Mouse (Mus musculus): ENCODE results near the gene Gprin1. TPM values are rescaled to one million over a fixed set of nuclear protein-coding genes. Genes with fewer than 3 reads are reported as not detected.
A peak's percentile ranks its signal among the peaks of the same experiment; 100 is the strongest.

Gene Gprin1
- polyA plus RNA-seq (2014; fragmentation: Nextera tagmentation; extraction: Ambion mirVana): 9.8 and 10.8 TPM in 2 replicates

DNA sequence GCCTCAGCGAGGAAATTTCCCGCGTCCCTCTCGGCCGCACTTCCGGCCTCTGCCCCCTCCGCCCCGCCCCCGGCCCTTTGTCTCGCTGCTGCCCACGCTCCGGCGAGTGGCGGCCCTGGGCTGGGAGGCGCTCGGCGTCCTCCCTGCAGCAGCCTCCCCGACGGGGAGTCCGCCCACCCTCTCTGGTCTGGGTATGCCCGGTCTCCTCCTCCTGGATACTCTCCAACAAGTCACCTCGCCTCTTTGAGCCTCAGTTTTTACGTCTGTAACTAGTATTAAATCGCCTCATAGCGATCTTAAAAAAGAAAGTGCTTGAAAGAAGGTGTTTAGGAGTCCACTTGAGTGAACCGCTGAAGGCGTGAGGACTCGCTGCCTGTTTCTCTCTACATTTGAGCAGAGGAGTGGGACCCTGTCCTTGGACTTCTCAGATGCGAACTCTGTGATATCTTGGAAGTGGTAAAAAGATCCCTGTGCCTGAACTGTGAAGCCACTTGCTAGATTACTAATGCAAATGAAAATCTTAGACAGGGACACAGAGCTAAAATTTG lies at the start of gene Gprin1:
TSS of gene Gprin1 (minus strand) at position 11 of the 548 bp plus-strand sequence.
- Histone ChIP-seq H3K27me3 (ENCODE audit: control insufficient read depth, insufficient read depth, low read length) (peaks cover 14% of the 10 kb centered on the region), H3K4me3 (ENCODE audit: low read depth, low read length) (peak within 1 kb of the TSS; percentile 74), H3K4me1 (ENCODE audit: control insufficient read depth, insufficient read depth, low read length) (peaks cover 22% of the 10 kb centered on the region), H3K9ac (ENCODE audit: low read length) (peak within 1 kb of the TSS; percentile 76), H3K27ac (ENCODE audit: low read depth, low read length) (peak within 1 kb of the TSS; percentile 71), H3K9me3 (ENCODE audit: control insufficient read depth, low read length) (no peaks in the 10 kb centered on the region), H3K4me2 (peak within 1 kb of the TSS; percentile 67), H3K36me3 (ENCODE audit: control insufficient read depth, insufficient read depth, low read length) (no peaks in the 10 kb centered on the region)
- WGBS: 2% methylated on average over 29 of the region's 29 CpGs
- DNase-seq (ENCODE audit: low spot score, missing footprints) (peak; percentile 92), ATAC-seq (ENCODE audit: low FRiP score) (peak; percentile 78)

DNA sequence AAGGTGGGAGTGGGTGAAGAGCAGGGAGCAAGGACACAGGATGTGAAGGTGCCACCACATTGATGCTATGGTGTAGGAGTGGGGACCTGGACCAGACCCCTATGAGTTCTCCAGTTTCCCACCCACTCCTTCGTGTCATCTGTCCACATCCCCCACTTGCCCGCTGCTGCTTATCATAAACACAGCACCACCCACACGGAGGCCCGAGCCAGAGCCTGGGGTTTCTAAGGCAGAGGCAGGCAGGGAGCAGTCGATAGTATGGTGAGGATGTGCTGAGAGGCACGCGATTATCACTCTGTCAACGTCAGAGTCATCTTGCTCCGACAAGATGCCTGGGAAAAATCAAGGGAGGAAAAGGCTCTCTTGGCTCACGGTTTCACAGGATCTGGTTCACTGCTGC lies 49.1 kb upstream of the Gprin1 start:
- Histone ChIP-seq H3K9me3 (ENCODE audit: control insufficient read depth, low read length) (no peaks in the 10 kb centered on the region), H3K4me3 (ENCODE audit: low read depth, low read length) (no peak overlapping the region), H3K4me1 (ENCODE audit: control insufficient read depth, insufficient read depth, low read length) (no peaks in the 10 kb centered on the region), H3K4me2 (no peak overlapping the region), H3K27ac (ENCODE audit: low read depth, low read length) (no peak overlapping the region), H3K36me3 (ENCODE audit: control insufficient read depth, insufficient read depth, low read length) (no peaks in the 10 kb centered on the region), H3K9ac (ENCODE audit: low read length) (no peak overlapping the region), H3K27me3 (ENCODE audit: control insufficient read depth, insufficient read depth, low read length) (no peaks in the 10 kb centered on the region; the same call in 1 of the 2 replicates)
- DNase-seq (ENCODE audit: low spot score, missing footprints) (peak; percentile 47), ATAC-seq (ENCODE audit: low FRiP score) (no peak)
- WGBS: 76% methylated on average over 10 of the region's 10 CpGs

DNA sequence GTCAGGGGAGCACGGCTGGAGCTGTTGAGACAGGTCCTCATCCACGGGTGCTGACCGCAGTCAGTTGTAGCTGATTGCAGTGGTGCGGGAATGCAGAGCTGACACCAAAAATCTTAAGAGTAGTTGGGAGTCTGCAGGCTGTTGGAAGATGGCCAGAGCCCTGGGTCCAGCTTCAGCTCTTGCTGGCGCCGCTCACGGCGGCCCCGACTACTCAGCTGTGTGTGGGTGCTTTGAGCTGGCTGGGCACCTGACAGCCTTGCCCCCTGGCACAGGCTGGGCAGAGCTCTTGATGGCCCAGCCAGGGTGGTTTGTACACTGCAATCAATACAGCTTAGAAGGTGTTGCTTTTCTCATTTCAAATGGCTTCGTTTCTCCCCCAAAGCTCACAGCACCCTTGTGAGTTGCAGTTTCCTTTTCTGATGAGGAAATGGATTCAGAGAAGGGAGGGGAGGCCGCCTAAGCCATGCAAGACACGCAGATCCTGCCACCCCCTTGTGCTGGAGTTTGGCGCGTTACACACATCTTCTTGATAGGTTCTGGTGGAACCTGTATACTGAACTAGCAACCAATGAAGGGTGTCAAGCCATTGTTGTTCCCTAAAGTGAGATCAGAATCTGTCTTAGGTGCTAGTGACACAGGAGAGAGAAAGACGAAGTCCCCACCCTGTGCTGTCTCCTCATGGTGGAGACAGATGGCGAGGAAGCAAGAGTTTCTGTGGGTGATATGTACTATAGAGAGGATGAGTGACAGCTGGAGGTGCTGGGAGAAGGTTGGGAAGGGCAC lies 48.4 kb upstream of the Gprin1 start:
- ATAC-seq (ENCODE audit: low FRiP score): no peak
- DNase-seq (ENCODE audit: low spot score, missing footprints): peak; percentile 66
- Histone ChIP-seq H3K4me1 (ENCODE audit: control insufficient read depth, insufficient read depth, low read length) (no peaks in the 10 kb centered on the region), H3K36me3 (ENCODE audit: control insufficient read depth, insufficient read depth, low read length) (no peaks in the 10 kb centered on the region), H3K9me3 (ENCODE audit: control insufficient read depth, low read length) (no peaks in the 10 kb centered on the region), H3K4me3 (ENCODE audit: low read depth, low read length) (no peak overlapping the region), H3K27me3 (ENCODE audit: control insufficient read depth, insufficient read depth, low read length) (no peaks in the 10 kb centered on the region; the same call in 1 of the 2 replicates), H3K4me2 (no peak overlapping the region), H3K9ac (ENCODE audit: low read length) (no peak overlapping the region), H3K27ac (ENCODE audit: low read depth, low read length) (no peak overlapping the region)
- 85% methylated on average over 16 of the region's 16 CpGs for WGBS

DNA sequence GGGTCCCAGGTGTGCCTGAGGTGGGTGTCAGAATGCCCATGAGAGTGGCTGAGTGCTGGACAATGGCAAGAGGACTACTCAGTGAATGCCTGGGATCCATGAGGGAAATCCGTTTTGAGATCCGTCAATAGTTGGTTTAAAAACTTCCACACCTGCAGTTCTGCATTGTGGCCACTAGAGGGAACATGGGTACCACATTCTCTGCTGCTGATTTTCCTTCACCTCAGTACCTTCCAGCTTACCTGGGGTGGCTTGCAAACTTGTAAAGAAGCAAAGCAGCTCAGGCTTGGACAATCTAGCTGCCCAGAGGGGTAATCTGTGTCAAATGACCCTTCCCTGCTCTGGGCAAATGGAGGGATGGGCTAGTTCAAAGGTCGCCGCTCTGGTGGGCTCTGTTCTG lies 47.7 kb upstream of the Gprin1 start:
- H3K27ac ChIP-seq (ENCODE audit: low read depth, low read length): no peak overlapping the region
- no peaks in the 10 kb centered on the region for H3K36me3 ChIP-seq (ENCODE audit: control insufficient read depth, insufficient read depth, low read length)
- WGBS: 40% methylated on average over 4 of the region's 4 CpGs
- no peak for ATAC-seq (ENCODE audit: low FRiP score)
- no peaks in the 10 kb centered on the region for H3K9me3 ChIP-seq (ENCODE audit: control insufficient read depth, low read length)
- H3K9ac ChIP-seq (ENCODE audit: low read length): no peak overlapping the region
- H3K4me1 ChIP-seq (ENCODE audit: control insufficient read depth, insufficient read depth, low read length): peaks cover 2% of the 10 kb centered on the region
- H3K4me3 ChIP-seq (ENCODE audit: low read depth, low read length): no peak overlapping the region
- no peak overlapping the region for H3K4me2 ChIP-seq
- DNase-seq (ENCODE audit: low spot score, missing footprints): peak; percentile 94
- no peaks in the 10 kb centered on the region; the same call in 1 of the 2 replicates for H3K27me3 ChIP-seq (ENCODE audit: control insufficient read depth, insufficient read depth, low read length)

DNA sequence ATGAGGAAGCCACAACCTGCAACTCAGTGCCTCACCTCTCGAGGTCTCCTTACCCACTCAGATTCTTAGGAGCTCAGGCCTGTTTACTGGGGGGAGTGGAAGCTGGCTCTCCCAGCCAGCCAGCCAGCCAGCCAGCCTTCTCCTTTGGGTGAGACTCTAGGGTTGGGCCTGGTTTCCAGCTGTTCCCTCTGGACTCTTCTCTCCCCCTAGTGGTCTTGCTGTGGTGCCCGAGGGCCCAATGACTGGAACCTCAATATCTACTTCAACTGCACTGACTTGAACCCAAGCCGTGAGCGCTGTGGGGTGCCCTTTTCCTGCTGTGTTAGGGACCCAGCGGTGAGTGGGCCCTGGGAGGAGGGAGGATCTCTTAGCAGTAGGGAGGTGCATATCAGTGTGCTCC lies 45.2 kb upstream of the Gprin1 start:
- Histone ChIP-seq H3K9me3 (ENCODE audit: control insufficient read depth, low read length) (no peaks in the 10 kb centered on the region), H3K4me1 (ENCODE audit: control insufficient read depth, insufficient read depth, low read length) (peaks cover 6% of the 10 kb centered on the region), H3K4me3 (ENCODE audit: low read depth, low read length) (no peak overlapping the region), H3K36me3 (ENCODE audit: control insufficient read depth, insufficient read depth, low read length) (no peaks in the 10 kb centered on the region), H3K27ac (ENCODE audit: low read depth, low read length) (no peak overlapping the region), H3K4me2 (no peak overlapping the region), H3K9ac (ENCODE audit: low read length) (no peak overlapping the region), H3K27me3 (ENCODE audit: control insufficient read depth, insufficient read depth, low read length) (peaks cover 14% of the 10 kb centered on the region)
- DNase-seq (ENCODE audit: low spot score, missing footprints) (peak; percentile 80), ATAC-seq (ENCODE audit: low FRiP score) (no peak)
- WGBS: 49% methylated on average over 5 of the region's 5 CpGs

DNA sequence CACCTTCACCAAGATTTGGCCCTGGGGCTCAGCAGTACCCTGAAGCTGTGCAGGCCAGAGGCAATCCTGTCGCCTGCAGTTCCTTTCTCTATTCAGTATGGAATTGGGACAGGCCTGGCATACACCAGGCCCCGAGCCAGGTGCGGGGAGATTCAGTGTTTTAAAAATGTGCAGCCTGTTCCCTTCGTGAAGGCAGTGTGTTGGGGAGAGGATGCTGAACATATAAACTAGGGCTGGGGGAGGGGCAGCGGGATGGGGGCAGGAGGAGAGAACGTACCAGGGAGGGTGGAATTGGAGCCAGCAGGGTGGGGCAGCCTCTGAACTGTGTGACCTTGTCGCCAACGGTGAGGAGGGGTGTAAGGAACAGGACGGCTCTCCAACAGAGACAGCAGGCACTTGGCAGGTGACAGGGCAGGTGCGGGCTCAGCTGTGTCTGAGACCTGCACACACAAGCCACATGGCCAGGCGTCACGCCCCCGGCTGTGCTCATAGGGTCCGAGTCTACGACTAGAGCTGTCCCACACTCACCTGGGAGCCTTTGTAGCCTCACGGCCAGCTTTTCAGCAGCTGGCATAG lies 44.4 kb upstream of the Gprin1 start:
- no peak overlapping the region for H3K4me3 ChIP-seq (ENCODE audit: low read depth, low read length)
- H3K27ac ChIP-seq (ENCODE audit: low read depth, low read length): no peak overlapping the region
- H3K9ac ChIP-seq (ENCODE audit: low read length): no peak overlapping the region
- H3K27me3 ChIP-seq (ENCODE audit: control insufficient read depth, insufficient read depth, low read length): peaks cover 14% of the 10 kb centered on the region
- H3K4me2 ChIP-seq: no peak overlapping the region
- no peaks in the 10 kb centered on the region for H3K36me3 ChIP-seq (ENCODE audit: control insufficient read depth, insufficient read depth, low read length)
- ATAC-seq (ENCODE audit: low FRiP score) (no peak), DNase-seq (ENCODE audit: low spot score, missing footprints) (peak; percentile 19)
- no peaks in the 10 kb centered on the region for H3K9me3 ChIP-seq (ENCODE audit: control insufficient read depth, low read length)
- 76% methylated on average over 16 of the region's 16 CpGs for WGBS
- peaks cover 11% of the 10 kb centered on the region for H3K4me1 ChIP-seq (ENCODE audit: control insufficient read depth, insufficient read depth, low read length)

DNA sequence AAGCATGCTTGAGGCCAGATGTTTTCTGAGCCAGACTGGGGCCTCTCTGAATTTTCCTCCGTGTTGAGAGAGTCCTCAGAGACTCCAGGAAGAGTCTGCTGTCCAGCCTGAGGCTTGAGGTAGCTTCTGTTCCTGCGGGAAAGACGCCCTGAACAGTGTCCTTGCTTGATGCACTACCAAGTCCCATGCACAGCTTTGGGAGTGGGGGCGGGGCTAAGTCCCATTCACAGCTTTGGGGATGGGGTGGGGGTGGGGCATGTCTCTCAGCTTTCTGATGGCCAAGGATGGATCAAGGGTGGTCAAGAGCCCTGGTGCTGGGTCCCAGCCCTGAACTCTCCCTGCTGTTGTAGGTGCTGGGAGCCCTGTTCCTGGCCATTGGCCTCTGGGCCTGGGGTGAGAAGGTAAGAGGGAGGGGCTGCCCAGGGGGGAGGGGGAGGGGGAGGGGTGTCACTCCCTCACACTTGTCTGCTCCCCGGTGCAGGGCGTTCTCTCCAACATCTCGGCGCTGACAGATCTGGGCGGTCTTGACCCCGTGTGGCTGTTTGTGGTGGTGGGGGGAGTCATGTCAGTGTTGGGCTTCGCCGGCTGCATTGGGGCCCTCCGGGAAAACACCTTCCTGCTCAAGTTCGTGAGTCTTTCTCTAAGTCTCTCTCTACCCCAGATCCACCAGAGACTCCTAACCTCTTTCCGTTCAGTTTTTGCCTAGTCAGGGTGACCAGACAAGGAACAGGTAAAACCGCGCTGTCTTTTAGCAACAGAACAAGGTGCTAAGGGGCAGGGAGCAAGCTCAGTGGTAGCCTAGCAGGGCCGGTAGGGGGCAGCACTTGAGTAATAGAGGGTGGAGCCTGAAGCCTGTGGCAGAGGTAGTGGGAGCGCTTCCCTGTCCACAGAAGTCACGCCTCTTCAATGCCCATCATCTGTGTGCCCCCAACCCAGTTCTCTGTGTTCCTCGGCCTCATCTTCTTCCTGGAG lies 42.9 kb upstream of the Gprin1 start:
- peak; percentile 93 for DNase-seq (ENCODE audit: low spot score, missing footprints)
- Histone ChIP-seq H3K4me3 (ENCODE audit: low read depth, low read length) (no peak overlapping the region), H3K36me3 (ENCODE audit: control insufficient read depth, insufficient read depth, low read length) (no peaks in the 10 kb centered on the region), H3K4me2 (no peak overlapping the region), H3K9me3 (ENCODE audit: control insufficient read depth, low read length) (no peaks in the 10 kb centered on the region), H3K27ac (ENCODE audit: low read depth, low read length) (no peak overlapping the region), H3K4me1 (ENCODE audit: control insufficient read depth, insufficient read depth, low read length) (peaks cover 11% of the 10 kb centered on the region), H3K27me3 (ENCODE audit: control insufficient read depth, insufficient read depth, low read length) (peaks cover 14% of the 10 kb centered on the region), H3K9ac (ENCODE audit: low read length) (no peak overlapping the region)
- WGBS: 18% methylated on average over 21 of the region's 21 CpGs
- ATAC-seq (ENCODE audit: low FRiP score): no peak

DNA sequence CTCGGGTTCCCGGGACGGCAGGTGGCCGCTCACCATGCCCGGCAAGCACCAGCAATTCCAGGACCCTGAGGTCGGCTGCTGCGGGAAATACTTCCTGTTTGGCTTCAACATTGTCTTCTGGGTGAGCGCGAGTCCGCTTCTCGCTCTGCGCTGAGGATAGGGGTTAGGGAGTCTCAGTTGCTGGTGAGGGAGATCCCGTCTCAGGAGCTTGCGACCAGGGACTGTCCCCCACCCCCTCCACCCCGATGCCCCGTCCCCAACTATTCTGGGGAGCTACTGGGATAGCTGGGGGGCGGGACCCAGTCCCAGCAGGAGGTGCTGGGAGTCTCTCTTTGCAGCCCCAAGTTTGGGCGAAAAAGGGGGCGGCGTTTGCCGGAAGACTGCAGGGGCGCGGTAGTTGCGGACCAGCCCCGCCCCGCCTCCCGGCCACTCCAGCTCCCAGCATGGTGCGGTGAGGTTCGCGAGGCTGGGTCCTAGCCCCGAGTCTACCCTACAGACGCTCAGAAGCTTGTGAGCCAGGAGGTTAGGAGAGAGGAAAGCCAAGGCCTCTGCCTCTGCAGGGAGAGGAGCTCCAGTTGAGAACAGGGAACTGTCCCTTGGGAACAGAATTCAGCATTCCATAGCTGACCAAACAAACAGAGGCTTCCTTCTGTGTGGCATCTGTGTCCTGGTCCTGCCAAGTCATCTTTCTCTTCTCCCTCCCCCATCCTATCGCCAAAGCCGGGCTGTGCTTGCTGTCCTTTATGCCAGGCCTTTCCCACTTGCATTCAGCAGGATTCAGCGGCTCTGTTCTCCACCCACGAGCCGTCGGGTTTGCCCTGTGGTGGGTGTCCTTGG lies 40.1 kb upstream of the Gprin1 start:
- WGBS: 1% methylated on average over 38 of the region's 38 CpGs
- Histone ChIP-seq H3K9me3 (ENCODE audit: control insufficient read depth, low read length) (no peaks in the 10 kb centered on the region), H3K27ac (ENCODE audit: low read depth, low read length) (no peak overlapping the region), H3K4me1 (ENCODE audit: control insufficient read depth, insufficient read depth, low read length) (peaks cover 11% of the 10 kb centered on the region), H3K4me3 (ENCODE audit: low read depth, low read length) (peak overlapping the region; percentile 55), H3K9ac (ENCODE audit: low read length) (peak overlapping the region; percentile 57), H3K4me2 (peak overlapping the region; percentile 69), H3K36me3 (ENCODE audit: control insufficient read depth, insufficient read depth, low read length) (no peaks in the 10 kb centered on the region), H3K27me3 (ENCODE audit: control insufficient read depth, insufficient read depth, low read length) (peaks cover 14% of the 10 kb centered on the region)
- DNase-seq (ENCODE audit: low spot score, missing footprints): peak; percentile 89
- ATAC-seq (ENCODE audit: low FRiP score): peak; percentile 45

Data from midbrain, embryonic 11.5 days (tissue).